Mouse (Mus musculus): ENCODE data around the gene Atpaf2. TPM values are rescaled to one million over a fixed set of nuclear protein-coding genes. Genes with fewer than 3 reads are reported as not detected.

Gene Atpaf2
- total RNA-seq, 2 experiments from 2014 or later, result 6.1 to 15.8 TPM

- ATAC-seq (replicated peaks; ENCODE audit: low FRiP score, poor library complexity, severe bottlenecking), result no peak
Measured at GRCm38 (mm10) chr11:60412173-60412572, 6.1 kb downstream of the Atpaf2 start.

- no peak for ATAC-seq (replicated peaks; ENCODE audit: low FRiP score, poor library complexity, severe bottlenecking)
Measured at GRCm38 (mm10) chr11:60406606-60407005, 11.7 kb downstream of the Atpaf2 start.

GRCm38 (mm10) chr11:60397172-60397571 is 21.1 kb downstream of the Atpaf2 start:
- ATAC-seq (replicated peaks; ENCODE audit: low FRiP score, poor library complexity, severe bottlenecking), result no peak

GRCm38 (mm10) chr11:60396546-60396945 is 21.7 kb downstream of the Atpaf2 start:
- no peak for ATAC-seq (replicated peaks; ENCODE audit: low FRiP score, poor library complexity, severe bottlenecking)

GRCm38 (mm10) chr11:60391346-60391745 is 26.9 kb downstream of the Atpaf2 start:
- ATAC-seq (replicated peaks; ENCODE audit: low FRiP score, poor library complexity, severe bottlenecking), result no peak

GRCm38 (mm10) chr11:60387944-60388343 is 30.3 kb downstream of the Atpaf2 start:
- no peak for ATAC-seq (replicated peaks; ENCODE audit: low FRiP score, poor library complexity, severe bottlenecking)

- no peak for ATAC-seq (replicated peaks; ENCODE audit: low FRiP score, poor library complexity, severe bottlenecking)
Measured at GRCm38 (mm10) chr11:60385946-60386345, 32.3 kb downstream of the Atpaf2 start.

GRCm38 (mm10) chr11:60384762-60385421 is 33.4 kb downstream of the Atpaf2 start:
- no peak for ATAC-seq (replicated peaks; ENCODE audit: low FRiP score, poor library complexity, severe bottlenecking)

GRCm38 (mm10) chr11:60383518-60383917 is 34.7 kb downstream of the Atpaf2 start:
- ATAC-seq (replicated peaks; ENCODE audit: low FRiP score, poor library complexity, severe bottlenecking), result no peak

- no peak for ATAC-seq (replicated peaks; ENCODE audit: low FRiP score, poor library complexity, severe bottlenecking)
Measured at GRCm38 (mm10) chr11:60374481-60374880, 43.8 kb downstream of the Atpaf2 start.

GRCm38 (mm10) chr11:60370431-60370830 is 47.8 kb downstream of the Atpaf2 start:
- no peak for ATAC-seq (replicated peaks; ENCODE audit: low FRiP score, poor library complexity, severe bottlenecking)

GRCm38 (mm10) chr11:60369448-60369847 is 48.8 kb downstream of the Atpaf2 start:
- no peak for ATAC-seq (replicated peaks; ENCODE audit: low FRiP score, poor library complexity, severe bottlenecking)

- no peak for ATAC-seq (replicated peaks; ENCODE audit: low FRiP score, poor library complexity, severe bottlenecking)
Measured at GRCm38 (mm10) chr11:60368909-60369308, 49.3 kb downstream of the Atpaf2 start.

- ATAC-seq (replicated peaks; ENCODE audit: low FRiP score, poor library complexity, severe bottlenecking), result no peak
Measured at GRCm38 (mm10) chr11:60367256-60367655, 51.0 kb downstream of the Atpaf2 start.

- ATAC-seq (replicated peaks; ENCODE audit: low FRiP score, poor library complexity, severe bottlenecking), result no peak
Measured at GRCm38 (mm10) chr11:60366239-60367019, 51.8 kb downstream of the Atpaf2 start.

- ATAC-seq (replicated peaks; ENCODE audit: low FRiP score, poor library complexity, severe bottlenecking), result no peak
Measured at GRCm38 (mm10) chr11:60360631-60361201, 57.5 kb downstream of the Atpaf2 start.

- ATAC-seq (replicated peaks; ENCODE audit: low FRiP score, poor library complexity, severe bottlenecking), result no peak
Measured at GRCm38 (mm10) chr11:60359936-60360335, 58.3 kb downstream of the Atpaf2 start.

- ATAC-seq (replicated peaks; ENCODE audit: low FRiP score, poor library complexity, severe bottlenecking), result no peak
Measured at GRCm38 (mm10) chr11:60359138-60359537, 59.1 kb downstream of the Atpaf2 start.

- ATAC-seq (replicated peaks; ENCODE audit: low FRiP score, poor library complexity, severe bottlenecking), result no peak
Measured at GRCm38 (mm10) chr11:60358548-60358947, 59.7 kb downstream of the Atpaf2 start.

- no peak for ATAC-seq (replicated peaks; ENCODE audit: low FRiP score, poor library complexity, severe bottlenecking)
Measured at GRCm38 (mm10) chr11:60357116-60357515, 61.1 kb downstream of the Atpaf2 start.

GRCm38 (mm10) chr11:60355952-60356351 is 62.3 kb downstream of the Atpaf2 start:
- ATAC-seq (replicated peaks; ENCODE audit: low FRiP score, poor library complexity, severe bottlenecking), result no peak
